Mouse (Mus musculus) embryonic facial prominence, embryonic 13.5 days (tissue): ENCODE results near the gene Efna4. TPM values are rescaled to one million over a fixed set of nuclear protein-coding genes. Genes with fewer than 3 reads are reported as not detected.
A peak's percentile ranks its signal among the peaks of the same experiment; 100 is the strongest.

Source experiments
- ATAC-seq: fragments of 200-750 bp; cut with Nextera tagmentation; 2 replicates; pipeline ENCODE4 v1.8.0; 2017; ENCODE audit warnings: low read depth; ENCODE audit not compliant: insufficient number of reproducible peaks, insufficient read depth, low FRiP score, low TSS enrichment
- H3K27ac ChIP-seq: fragments of 300-500 bp; sonication (generic); 2 replicates; pipeline ENCODE4 v1.5.1; 2015; ENCODE audit warnings: moderate library complexity, mild to moderate bottlenecking, inconsistent platforms
- H3K27me3 ChIP-seq: fragments of 300-500 bp; sonication (generic); 2 replicates; pipeline ENCODE4 v1.6.1; 2015; ENCODE audit warnings: mild to moderate bottlenecking, inconsistent platforms
- H3K36me3 ChIP-seq: fragments of 300-500 bp; sonication (generic); 2 replicates; pipeline ENCODE4 v1.6.1; 2015; ENCODE audit warnings: mild to moderate bottlenecking, inconsistent platforms
- H3K4me1 ChIP-seq: fragments of 300-500 bp; sonication (generic); 2 replicates; pipeline ENCODE4 v1.6.1; 2015; ENCODE audit warnings: inconsistent platforms
- H3K4me2 ChIP-seq: fragments of 300-500 bp; sonication (generic); 2 replicates; pipeline ENCODE4 v1.6.1; 2015; ENCODE audit warnings: moderate library complexity, mild to moderate bottlenecking, inconsistent platforms
- H3K4me3 ChIP-seq: fragments of 300-500 bp; sonication (generic); 2 replicates; pipeline ENCODE4 v1.5.1; 2015; ENCODE audit warnings: mild to moderate bottlenecking, inconsistent platforms
- H3K9ac ChIP-seq: fragments of 300-500 bp; sonication (generic); 2 replicates; pipeline ENCODE4 v1.6.1; 2015; ENCODE audit warnings: mild to moderate bottlenecking, inconsistent platforms
- H3K9me3 ChIP-seq: fragments of 300-500 bp; sonication (generic); 2 replicates; pipeline ENCODE4 v1.6.1; 2016; ENCODE audit warnings: inconsistent platforms
- WGBS: fragments of 180-500 bp; shearing (Covaris S2); methylation state at CpG from one replicate; pipeline ENCODE4 v1.1.7; 2015; ENCODE audit warnings: mixed read lengths; 5-methylcytosine and 5-hydroxymethylcytosine counted together
- polyA plus RNA-seq: library from polyadenylated mRNA; unstranded; fragments of >200 nt; fragmentation: Nextera tagmentation; extraction: Ambion mirVana; gene quantifications from 2 replicates; pipeline ENCODE4 v1.2.1, GENCODE M21; 2015

Gene Efna4
- polyA plus RNA-seq, 1 experiment from 2014 or later = 50.1 TPM

GRCm38 (mm10) chr3:89379388-89380131 lies 41.7 kb upstream of the Efna4 start:
- 86% methylated on average over 31 of the region's 31 CpGs for WGBS
- peaks cover 5% of the 10 kb centered on the region; the same call in 1 of the 2 replicates for H3K36me3 ChIP-seq
- no peak for ATAC-seq
- H3K4me3 ChIP-seq = no peak overlapping the region
- H3K27ac ChIP-seq = no peak overlapping the region
- no peak overlapping the region for H3K9ac ChIP-seq
- H3K9me3 ChIP-seq = no peaks in the 10 kb centered on the region
- no peak overlapping the region for H3K4me2 ChIP-seq
- peaks cover 19% of the 10 kb centered on the region for H3K4me1 ChIP-seq
- H3K27me3 ChIP-seq = no peaks in the 10 kb centered on the region

DNA sequence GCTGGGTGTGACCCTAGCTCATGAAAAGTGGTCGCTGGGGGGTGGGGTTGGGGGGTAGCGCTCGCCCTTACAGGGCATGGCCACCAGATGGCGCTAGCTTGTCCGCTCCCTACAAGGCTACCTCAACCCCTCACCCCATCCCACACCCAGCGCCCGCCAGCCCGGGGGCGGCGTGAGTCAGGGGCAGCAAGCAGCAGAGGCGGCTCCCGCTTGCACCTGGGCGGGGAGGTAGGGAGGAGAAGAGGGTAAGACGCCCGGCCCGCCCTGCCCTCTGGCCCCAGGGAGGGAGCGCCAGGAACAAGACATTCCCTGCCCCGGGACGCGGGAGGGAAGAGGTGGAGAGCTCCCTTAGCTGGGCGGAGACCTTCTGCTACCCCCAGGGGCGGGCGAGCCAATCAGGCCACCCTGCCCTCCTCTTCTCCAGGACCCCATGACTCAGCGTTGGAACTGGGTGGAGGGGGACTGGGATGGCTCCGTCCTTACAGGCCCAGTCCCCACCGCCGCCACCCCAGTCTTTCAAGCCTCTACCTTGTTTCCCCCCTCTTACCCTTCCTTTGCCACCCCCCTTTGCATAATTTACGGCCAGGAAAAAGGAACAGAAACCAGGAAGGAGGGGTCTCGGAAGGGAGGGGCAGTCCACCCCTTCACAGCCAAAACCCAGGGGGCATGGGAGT lies 40.7 kb upstream of the Efna4 start:
- H3K27me3 ChIP-seq = no peaks in the 10 kb centered on the region
- H3K9ac ChIP-seq = peak overlapping the region; percentile 75
- peak overlapping the region; percentile 51 for H3K27ac ChIP-seq
- WGBS = under 1% methylated on average over 28 of the region's 29 CpGs
- H3K36me3 ChIP-seq = peaks cover 5% of the 10 kb centered on the region; the same call in 1 of the 2 replicates
- no peaks in the 10 kb centered on the region for H3K9me3 ChIP-seq
- H3K4me2 ChIP-seq = peak overlapping the region; percentile 71
- peak overlapping the region; percentile 55 for H3K4me3 ChIP-seq
- ATAC-seq = peak; percentile 78
- peaks cover 14% of the 10 kb centered on the region for H3K4me1 ChIP-seq

DNA sequence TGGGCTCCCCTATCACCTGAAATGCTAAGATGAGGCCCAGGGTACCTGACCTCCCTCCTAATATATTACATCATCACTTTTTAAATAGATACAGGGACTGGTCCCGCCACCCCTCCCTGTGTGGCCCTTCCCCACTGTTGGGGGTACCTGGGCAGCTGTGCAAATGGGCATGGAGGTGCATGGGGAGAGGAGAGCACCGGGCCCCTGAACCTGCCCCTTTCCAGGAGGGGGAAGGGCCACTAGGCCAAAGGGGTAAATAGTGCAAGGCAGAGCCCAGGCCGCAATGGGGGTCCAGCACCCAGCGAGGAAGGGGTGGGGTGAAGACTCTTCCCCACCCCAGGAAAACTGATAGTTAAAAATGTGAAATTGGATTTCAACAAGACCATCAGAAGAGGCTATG lies 40.0 kb upstream of the Efna4 start:
- H3K27ac ChIP-seq = 0 out of 2 replicates have a peak overlapping the region, but pooled peaks have one; percentile 51
- peaks cover 14% of the 10 kb centered on the region for H3K4me1 ChIP-seq
- WGBS = 79% methylated on average over 4 of the region's 4 CpGs
- H3K9ac ChIP-seq = no peak overlapping the region
- H3K36me3 ChIP-seq = peaks cover 5% of the 10 kb centered on the region; the same call in 1 of the 2 replicates
- H3K4me2 ChIP-seq = peak overlapping the region; percentile 71
- H3K9me3 ChIP-seq = no peaks in the 10 kb centered on the region
- H3K4me3 ChIP-seq = peak overlapping the region; percentile 55
- H3K27me3 ChIP-seq = no peaks in the 10 kb centered on the region
- ATAC-seq = no peak

DNA sequence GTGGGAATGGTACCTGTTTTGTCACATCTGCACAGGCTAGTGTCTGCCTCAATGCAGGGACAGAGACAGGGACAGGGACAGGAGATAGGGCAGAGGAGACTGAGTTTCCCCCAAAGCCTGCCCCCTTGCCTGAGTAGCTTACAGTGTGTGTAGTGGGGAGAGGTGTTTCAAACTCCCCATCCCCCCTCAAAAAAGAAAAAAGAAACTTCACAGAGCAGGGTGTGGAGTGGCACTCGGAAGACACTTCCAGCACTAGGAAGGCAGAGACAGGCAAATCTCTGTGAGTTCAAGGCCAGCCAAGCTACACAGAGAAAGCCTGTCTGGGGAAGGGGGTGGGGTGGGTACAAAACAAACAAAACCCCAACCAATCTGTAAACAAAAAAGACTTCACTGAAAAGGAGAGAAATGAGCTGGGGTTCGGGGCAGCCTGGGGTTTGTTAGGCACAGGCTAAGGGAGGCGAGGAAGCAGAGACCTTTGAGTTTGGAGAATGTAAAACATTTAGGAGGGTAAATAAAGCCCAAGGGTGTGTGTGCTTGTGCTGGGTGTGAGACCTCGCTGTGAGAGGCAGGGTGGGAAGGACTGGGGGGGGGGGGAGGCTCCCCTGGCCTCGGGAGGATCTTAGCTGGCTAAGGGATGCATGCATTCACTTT lies 35.9 kb upstream of the Efna4 start:
- WGBS = 40% methylated on average over 5 of the region's 5 CpGs
- Histone ChIP-seq H3K9me3 (no peaks in the 10 kb centered on the region), H3K36me3 (no peaks in the 10 kb centered on the region), H3K9ac (no peak overlapping the region), H3K4me3 (no peak overlapping the region), H3K4me1 (peaks cover 8% of the 10 kb centered on the region), H3K27me3 (no peaks in the 10 kb centered on the region), H3K27ac (no peak overlapping the region), H3K4me2 (no peak overlapping the region)
- ATAC-seq = no peak

DNA sequence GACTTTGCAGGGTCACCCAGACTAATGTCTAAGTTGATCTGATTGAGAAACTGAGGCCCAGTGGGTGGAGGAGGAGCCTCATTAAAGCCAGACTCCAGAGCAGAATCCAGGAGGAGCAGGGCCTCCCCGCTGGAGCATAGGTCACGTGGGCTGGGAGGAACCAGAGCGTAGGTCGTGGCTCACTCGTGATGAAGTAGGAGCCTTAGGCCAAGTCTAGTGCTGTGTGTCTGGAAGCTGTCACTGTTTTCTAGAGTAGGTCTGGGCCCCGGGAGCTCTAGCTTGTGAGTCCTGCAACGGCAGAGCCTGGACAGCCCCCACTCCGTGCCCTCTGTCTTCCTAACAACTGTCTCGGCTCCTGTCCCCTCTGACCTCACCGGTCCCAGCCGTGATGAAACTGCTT lies 29.5 kb upstream of the Efna4 start:
- 0 out of 2 replicates have a peak, but pooled peaks cover 4% of the 10 kb centered on the region for H3K4me1 ChIP-seq
- no peak overlapping the region for H3K27ac ChIP-seq
- ATAC-seq = no peak
- H3K4me2 ChIP-seq = no peak overlapping the region
- no peaks in the 10 kb centered on the region for H3K9me3 ChIP-seq
- H3K4me3 ChIP-seq = no peak overlapping the region
- no peak overlapping the region for H3K9ac ChIP-seq
- 57% methylated on average over 11 of the region's 11 CpGs for WGBS
- H3K36me3 ChIP-seq = no peaks in the 10 kb centered on the region
- H3K27me3 ChIP-seq = no peaks in the 10 kb centered on the region

DNA sequence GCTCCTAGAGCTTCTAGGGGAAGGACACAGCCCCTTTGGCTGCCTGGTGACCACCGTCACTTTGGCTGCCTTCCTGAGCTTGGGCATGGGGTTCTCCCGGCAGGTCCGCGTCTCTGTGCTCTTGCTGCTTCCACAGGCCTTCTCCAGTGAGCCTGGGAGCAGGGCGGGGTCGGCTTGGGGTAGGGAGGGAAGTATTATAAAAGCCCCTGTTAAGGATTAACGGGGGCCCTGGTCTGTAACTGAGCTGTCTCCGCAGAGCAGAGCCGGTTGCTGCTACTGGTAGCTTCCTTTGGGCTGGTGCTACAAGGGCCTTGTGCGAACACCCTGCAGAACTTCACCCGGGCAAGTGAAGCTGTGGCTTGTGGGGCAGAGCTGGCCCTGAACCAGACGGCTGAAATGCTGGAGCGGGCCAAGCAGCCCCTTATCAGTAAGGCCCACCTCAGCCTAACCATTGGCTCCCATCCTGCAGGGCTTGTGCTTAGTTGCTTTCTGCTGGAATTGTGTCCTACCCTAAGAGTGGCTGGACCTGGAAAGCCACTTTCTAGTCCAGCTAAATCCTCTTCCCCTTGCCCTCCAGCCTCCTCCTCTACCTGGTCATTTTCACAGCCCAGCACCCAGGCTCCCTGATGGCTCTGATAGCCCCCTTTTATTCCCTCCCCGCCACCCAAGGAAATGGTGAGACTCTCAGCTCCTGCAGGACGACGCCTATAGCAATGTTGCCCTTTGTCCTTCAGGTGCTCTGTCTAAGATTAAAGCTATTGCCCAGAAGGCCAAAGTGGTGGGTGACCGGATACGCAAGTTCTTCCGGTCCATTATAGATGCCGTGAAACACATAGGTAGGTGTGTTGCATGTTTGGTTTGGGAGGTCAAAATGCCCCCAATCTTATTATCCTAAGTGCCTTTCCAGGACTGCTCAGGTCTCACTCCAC lies 27.9 kb upstream of the Efna4 start:
- WGBS = 70% methylated on average over 20 of the region's 20 CpGs
- H3K9ac ChIP-seq = no peak overlapping the region
- no peaks in the 10 kb centered on the region for H3K27me3 ChIP-seq
- no peak overlapping the region for H3K27ac ChIP-seq
- H3K9me3 ChIP-seq = no peaks in the 10 kb centered on the region
- no peak for ATAC-seq
- no peak overlapping the region for H3K4me2 ChIP-seq
- H3K4me1 ChIP-seq = 0 out of 2 replicates have a peak, but pooled peaks cover 4% of the 10 kb centered on the region
- H3K36me3 ChIP-seq = no peaks in the 10 kb centered on the region
- no peak overlapping the region for H3K4me3 ChIP-seq

GRCm38 (mm10) chr3:89365153-89365485 lies 27.3 kb upstream of the Efna4 start, which contains the start of gene Dcst1:
TSS of gene Dcst1 (minus strand) at chr3:89365253.
- H3K36me3 ChIP-seq = no peaks in the 10 kb centered on the region
- H3K9me3 ChIP-seq = no peaks in the 10 kb centered on the region
- H3K4me2 ChIP-seq = no peak within 1 kb of the TSS
- ATAC-seq = no peak
- H3K27ac ChIP-seq = no peak within 1 kb of the TSS
- 0 out of 2 replicates have a peak, but pooled peaks cover 4% of the 10 kb centered on the region for H3K4me1 ChIP-seq
- H3K27me3 ChIP-seq = no peaks in the 10 kb centered on the region
- WGBS = 90% methylated on average over 11 of the region's 11 CpGs
- no peak within 1 kb of the TSS for H3K4me3 ChIP-seq
- H3K9ac ChIP-seq = no peak within 1 kb of the TSS

DNA sequence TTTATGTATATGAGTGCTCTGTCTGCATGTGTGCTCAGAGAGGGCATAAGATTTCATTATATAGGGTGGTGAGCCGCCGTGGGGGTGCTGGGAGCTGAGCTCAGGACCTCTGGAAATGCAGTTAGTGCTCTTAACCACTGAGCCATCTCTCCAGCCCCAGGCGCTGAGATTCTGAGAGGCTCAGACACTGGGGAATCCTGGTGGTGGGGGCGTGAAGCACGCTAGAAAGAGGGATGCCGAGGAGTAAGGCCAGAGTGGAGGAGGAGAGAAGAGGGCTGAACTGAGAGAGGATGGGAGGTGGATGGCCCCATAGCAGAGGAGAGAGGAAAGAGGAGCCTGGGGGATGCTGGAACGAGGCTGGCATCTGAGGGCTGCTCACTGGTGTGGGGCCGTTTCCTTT lies 26.8 kb upstream of the Efna4 start:
- H3K27ac ChIP-seq = no peak overlapping the region

DNA sequence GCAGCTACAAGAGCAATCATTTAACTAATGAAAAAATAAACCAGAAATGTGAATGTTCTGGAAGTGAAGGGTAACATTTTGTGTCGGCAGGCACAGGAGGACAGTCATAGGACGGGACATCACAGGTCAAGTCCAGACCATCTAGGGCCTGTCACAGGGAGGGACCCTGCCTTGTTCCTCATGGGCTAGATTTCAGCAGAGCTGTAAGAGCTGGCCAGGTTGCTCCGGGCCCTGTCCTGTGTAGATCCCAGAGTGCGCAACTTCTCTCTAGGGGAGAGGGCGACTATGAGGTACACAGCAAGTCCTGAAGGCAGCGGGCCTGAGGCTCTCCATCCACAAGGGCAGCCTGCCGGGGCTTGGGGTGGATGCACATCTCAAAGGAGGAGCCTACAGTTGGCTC lies 23.8 kb upstream of the Efna4 start, which contains the start of gene Dcst2:
Dcst2 (plus strand) TSS at position 301 of the 400 bp plus-strand sequence.
- Histone ChIP-seq H3K9me3 (no peaks in the 10 kb centered on the region), H3K4me2 (no peak within 1 kb of the TSS), H3K27ac (no peak within 1 kb of the TSS), H3K9ac (no peak within 1 kb of the TSS), H3K4me3 (no peak within 1 kb of the TSS), H3K36me3 (no peaks in the 10 kb centered on the region), H3K27me3 (no peaks in the 10 kb centered on the region), H3K4me1 (0 out of 2 replicates have a peak, but pooled peaks cover 4% of the 10 kb centered on the region)
- ATAC-seq = no peak
- WGBS = 81% methylated on average over 7 of the region's 7 CpGs

More for the DNA sequence above, 26.8 kb upstream of the Efna4 start:
- Histone ChIP-seq H3K4me2 (no peak overlapping the region), H3K9ac (no peak overlapping the region), H3K9me3 (no peaks in the 10 kb centered on the region), H3K4me3 (no peak overlapping the region), H3K36me3 (no peaks in the 10 kb centered on the region), H3K27me3 (no peaks in the 10 kb centered on the region), H3K4me1 (0 out of 2 replicates have a peak, but pooled peaks cover 4% of the 10 kb centered on the region)
- 60% methylated on average over 8 of the region's 8 CpGs for WGBS
- no peak for ATAC-seq

- Histone ChIP-seq H3K27ac (no peak overlapping the region), H3K4me3 (no peak overlapping the region), H3K4me1 (no peaks in the 10 kb centered on the region), H3K9me3 (no peaks in the 10 kb centered on the region), H3K27me3 (0 out of 2 replicates have a peak, but pooled peaks cover 4% of the 10 kb centered on the region), H3K4me2 (no peak overlapping the region), H3K9ac (no peak overlapping the region), H3K36me3 (no peaks in the 10 kb centered on the region)
- WGBS = 73% methylated on average over 3 of the region's 3 CpGs
- ATAC-seq = no peak
Observed at GRCm38 (mm10) chr3:89360237-89360636, 22.4 kb upstream of the Efna4 start.

- Histone ChIP-seq H3K9me3 (no peaks in the 10 kb centered on the region), H3K27ac (no peak overlapping the region), H3K9ac (no peak overlapping the region), H3K4me3 (no peak overlapping the region), H3K27me3 (0 out of 2 replicates have a peak, but pooled peaks cover 4% of the 10 kb centered on the region), H3K4me2 (no peak overlapping the region), H3K4me1 (0 out of 2 replicates have a peak, but pooled peaks cover 2% of the 10 kb centered on the region), H3K36me3 (no peaks in the 10 kb centered on the region)
- WGBS = 69% methylated on average over 6 of the region's 6 CpGs
- no peak for ATAC-seq
Observed at GRCm38 (mm10) chr3:89359630-89360029, 21.8 kb upstream of the Efna4 start.
